Mouse (Mus musculus) thymus, adult 2 months (tissue): ENCODE measurements at regions not wholly inside any gene's neighbourhood (a gene's known extent, or its start where the extent isn't known, plus 50 kb on each side); places are given as distances from the start of the nearest gene placed in this dataset.

Experiments used
- CTCF ChIP-seq: fragments of 200-500 bp; IDR thresholded peaks from 2 replicates; pipeline ENCODE4 v1.5.1; 2012; ENCODE audit warnings: mild to moderate bottlenecking, control low read depth, low read length, moderate library complexity, borderline replicate concordance; ENCODE audit not compliant: control insufficient read depth, poor library complexity, insufficient read depth; ENCODE audit errors: extremely low read depth
- POLR2A ChIP-seq: fragments of 200-500 bp; IDR thresholded peaks from 2 replicates; pipeline ENCODE4 v1.6.1; 2012; ENCODE audit warnings: mild to moderate bottlenecking, low read length, control low read depth, moderate library complexity; ENCODE audit not compliant: control insufficient read depth, poor library complexity, insufficient read depth; ENCODE audit errors: extremely low read depth

GRCm38 (mm10) chr13:112218389-112218788 lies 69.9 kb upstream of the Ankrd55 start:
- TF ChIP-seq POLR2A = no peak
- TF ChIP-seq CTCF = no peak
